Mouse (Mus musculus) liver, embryonic 14.5 days (tissue): ENCODE measurements around the gene Setd6.

ENCODE experiments used
- CTCF ChIP-seq: IDR thresholded peaks from 2 replicates; pipeline ENCODE4 v1.5.1; 2016; ENCODE audit warnings: antibody characterized with exemption, low read depth, control low read depth
- EP300 ChIP-seq: IDR thresholded peaks from 2 replicates; pipeline ENCODE4 v1.6.1; 2016; ENCODE audit warnings: antibody characterized with exemption, low read depth

DNA sequence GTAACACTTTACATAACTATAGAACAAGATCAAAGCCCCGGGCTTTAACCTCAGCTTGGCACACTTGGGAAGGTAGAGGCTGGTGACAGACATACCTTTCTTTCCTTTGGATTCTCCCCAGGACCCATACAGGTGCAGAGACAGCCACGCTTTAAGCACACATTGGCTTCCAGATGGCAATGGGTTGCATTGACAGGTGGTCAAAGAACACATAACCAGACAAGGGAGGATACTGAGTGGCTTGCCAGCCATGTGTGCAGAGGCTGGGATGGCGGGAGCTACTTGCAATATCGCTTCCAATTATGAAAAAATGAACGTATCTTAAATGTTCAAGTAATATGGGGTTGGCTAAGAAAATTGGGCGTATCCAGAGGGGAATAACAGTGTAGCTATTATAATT lies 43.8 kb upstream of the Setd6 start:
- TF ChIP-seq CTCF (no peak), EP300 (no peak)
